Mouse (Mus musculus) telencephalon, adult 2 months (tissue): ENCODE measurements around the gene Rsph1.
A peak's percentile ranks its signal among the peaks of the same experiment; 100 is the strongest.

Experiments used
- DNase-seq: peaks from one replicate; pipeline ENCODE4 v3.0.0-alpha.2; 2011; ENCODE audit warnings: low read depth, low spot score

Rsph1 gene

DNA sequence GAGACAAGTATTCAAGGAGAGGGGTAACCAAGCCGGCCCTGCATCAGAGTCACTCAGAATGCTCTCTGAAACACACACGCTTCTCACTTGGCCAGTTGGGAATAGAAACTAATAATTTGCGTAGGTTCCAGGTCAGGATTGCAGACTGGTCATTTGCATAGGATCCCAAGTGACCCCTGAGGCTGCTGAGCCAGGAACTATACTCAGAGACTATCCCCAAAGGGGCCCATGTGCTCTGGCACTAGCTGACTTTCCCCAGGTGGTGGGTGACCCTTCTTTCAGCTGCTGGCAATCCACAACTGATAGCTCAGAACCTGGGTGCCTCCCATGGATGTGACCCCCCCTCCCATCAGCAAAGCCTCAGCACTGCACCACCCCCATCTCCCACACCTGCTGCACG is 18.0 kb downstream of the Rsph1 start:
- no peak for DNase-seq

DNA sequence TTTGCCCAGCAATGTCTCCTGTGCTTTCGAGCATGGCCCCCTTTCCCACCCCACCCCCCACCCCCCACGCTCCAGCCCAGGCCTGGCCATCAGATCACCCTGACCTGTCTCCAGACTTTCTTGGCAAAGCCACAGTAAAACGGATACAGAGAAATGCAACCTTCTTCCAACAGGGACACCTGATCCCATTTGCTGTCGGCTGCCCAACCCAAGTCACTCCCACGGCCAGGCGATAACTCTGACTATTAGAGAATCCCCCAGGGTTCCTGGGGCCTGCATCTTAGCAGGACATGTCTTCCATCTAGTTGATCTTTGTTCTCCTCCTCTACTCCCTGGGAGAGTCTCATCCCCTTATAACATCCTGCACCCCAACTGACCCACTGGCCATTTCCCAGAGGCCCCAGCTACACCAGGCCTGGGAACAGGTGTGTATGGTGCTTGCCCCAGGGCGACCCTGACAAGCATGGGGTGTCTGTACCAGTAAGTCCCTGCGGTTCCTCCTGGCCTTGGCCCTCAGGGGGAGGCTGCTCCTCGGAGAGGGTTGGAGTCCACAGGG is 18.8 kb downstream of the Rsph1 start:
- DNase-seq, result no peak

GRCm38 (mm10) chr17:31257898-31258297 is 19.3 kb downstream of the Rsph1 start:
- DNase-seq, result no peak

- no peak for DNase-seq
Measured at GRCm38 (mm10) chr17:31257149-31257548, 20.0 kb downstream of the Rsph1 start.

DNA sequence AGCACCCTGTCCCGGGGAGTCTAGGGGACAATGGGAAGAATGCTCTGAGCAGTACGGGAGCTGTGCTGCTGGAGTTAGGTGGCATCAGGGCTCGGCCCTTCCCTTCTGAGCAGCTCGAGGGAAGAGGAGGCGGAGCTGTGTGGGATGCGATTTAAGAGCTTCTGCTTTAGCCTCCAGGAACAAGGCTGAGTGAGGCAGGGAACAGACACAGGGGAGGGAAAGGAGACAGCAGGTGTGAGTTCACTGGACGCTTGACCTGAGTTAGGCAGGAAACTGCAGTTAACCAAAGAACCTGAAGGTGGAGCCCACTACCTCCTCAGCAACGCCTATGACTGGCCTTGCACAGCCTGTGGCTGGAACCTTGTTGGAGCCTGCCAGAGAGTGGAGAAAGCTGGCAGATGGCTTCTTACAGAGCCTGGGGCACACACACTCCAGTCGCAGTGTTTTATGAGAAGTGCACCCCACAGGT is 22.7 kb downstream of the Rsph1 start:
- DNase-seq, result no peak

- no peak for DNase-seq
Measured at GRCm38 (mm10) chr17:31253951-31254350, 23.2 kb downstream of the Rsph1 start.

DNA sequence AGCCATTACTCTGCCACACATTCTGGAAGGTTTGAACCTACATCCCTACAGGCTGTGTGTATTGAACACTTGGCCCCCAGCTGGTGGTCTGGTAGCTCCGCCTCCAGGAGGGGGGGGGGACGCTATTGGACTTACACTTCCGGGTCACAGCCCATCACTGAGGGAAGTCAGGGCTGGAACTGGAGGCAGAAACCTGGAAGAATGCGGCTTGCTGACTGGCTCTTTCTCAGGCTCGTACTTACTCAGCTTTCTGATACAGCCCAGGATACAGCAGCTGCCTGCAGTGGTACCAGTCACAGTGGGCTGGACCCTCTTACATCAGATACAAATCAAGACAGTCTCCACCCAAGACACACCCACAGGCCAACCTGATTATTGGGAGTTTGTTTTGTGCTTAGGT is 30.0 kb downstream of the Rsph1 start:
- no peak for DNase-seq

- DNase-seq, result no peak
Measured at GRCm38 (mm10) chr17:31245321-31245720, 31.9 kb downstream of the Rsph1 start.

DNA sequence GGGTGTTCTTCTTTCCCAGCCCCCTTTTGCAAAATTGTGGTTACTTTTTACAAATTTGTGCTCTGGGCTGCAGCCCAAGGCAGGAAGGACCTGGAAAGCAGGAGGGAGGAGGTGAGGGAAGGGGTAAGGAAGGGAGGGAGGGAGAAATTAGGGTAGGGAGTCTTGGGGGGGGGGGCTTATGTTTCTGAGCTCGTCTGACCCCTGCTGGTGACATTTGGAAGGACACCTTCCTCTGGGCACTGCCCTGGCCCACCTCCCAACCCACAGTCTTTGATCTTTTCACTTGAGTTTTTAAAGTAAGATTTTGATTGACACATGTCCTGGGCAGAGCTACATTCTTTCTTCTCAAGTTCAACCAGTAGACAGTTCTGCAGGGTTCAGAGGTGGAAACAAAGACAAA is 34.4 kb downstream of the Rsph1 start:
- DNase-seq, result no peak

- DNase-seq, result no peak
Measured at GRCm38 (mm10) chr17:31241156-31241555, 36.0 kb downstream of the Rsph1 start.

DNA sequence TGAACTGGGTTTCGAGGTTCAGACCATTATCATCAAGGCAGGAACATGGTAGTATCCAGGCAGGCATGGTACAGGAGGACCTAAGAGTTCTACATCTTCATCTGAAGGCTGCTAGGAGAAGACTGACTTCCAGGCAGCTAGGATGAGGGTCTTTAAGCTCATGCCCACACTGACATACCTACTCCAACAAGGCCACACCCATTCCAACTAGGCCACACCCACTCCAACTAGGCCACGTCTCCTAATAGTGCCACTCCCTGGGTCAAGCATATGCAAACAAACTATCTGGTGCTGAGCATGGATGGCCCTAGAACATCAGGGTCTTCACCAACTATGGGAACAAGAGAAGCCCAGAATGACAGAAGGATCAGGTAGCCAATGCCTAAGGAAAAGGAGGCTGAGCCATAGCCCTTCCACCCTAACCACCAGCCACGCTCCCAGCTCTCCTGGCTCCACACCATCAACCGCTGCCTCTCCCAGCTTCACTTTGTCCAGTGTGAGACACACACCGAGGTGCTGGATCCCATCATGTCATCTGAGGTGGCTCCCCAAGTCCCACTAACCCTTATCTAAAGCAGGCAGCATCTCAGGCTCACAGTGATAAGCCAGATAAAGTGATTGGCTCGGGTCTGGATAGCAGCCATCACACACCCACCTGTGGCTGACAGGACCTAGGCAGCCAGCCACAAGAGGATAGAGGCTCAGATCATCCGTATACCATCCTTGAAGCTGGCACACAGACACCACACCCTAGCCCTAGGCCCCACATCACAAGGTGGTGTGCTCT is 38.8 kb downstream of the Rsph1 start:
- no peak for DNase-seq

DNA sequence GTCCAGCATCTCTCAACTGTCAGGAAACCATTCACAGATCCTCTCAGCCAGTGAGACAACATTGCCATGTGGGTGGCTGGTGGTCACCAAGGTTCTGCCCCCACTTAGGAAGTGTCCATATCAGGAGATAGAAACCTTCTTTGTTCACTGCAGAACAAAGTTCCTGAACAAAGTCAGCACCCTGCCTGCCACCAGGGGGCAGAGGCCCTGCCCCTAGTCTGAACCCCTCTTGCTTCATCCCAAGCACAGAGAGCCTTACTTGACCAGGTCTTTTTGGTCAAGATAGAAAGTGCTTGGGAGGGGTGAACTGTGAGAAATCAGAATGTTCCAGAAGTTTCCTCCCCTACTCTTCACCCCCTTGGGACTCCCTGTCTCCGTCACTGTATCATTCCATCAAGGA is 41.3 kb downstream of the Rsph1 start:
- DNase-seq, result no peak

GRCm38 (mm10) chr17:31232251-31233010 is 44.8 kb downstream of the Rsph1 start:
- no peak for DNase-seq

GRCm38 (mm10) chr17:31231780-31232179 is 45.4 kb downstream of the Rsph1 start:
- DNase-seq, result no peak

DNA sequence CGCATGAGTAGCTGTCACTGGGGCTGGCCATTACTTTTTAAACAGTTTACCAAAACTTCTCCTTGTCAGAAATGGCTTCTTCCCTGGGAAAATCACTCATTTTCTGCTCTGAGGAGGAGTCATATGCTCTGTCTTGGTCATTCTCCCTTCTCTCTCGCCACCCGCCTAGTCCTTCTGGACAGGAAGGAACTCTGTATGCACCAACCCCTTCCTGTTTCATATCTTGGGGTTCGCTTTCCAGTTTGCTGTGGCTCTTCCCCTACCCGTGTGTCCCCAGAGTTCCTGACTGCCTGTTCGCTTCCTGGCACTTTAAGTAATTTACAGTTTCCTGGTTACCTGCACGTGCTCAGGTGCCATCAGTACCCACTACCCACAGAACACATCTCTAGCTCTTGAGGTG is 50.3 kb downstream of the Rsph1 start:
- DNase-seq, result no peak

GRCm38 (mm10) chr17:31226368-31226767 is 50.8 kb downstream of the Rsph1 start:
- peak; percentile 40 for DNase-seq

DNA sequence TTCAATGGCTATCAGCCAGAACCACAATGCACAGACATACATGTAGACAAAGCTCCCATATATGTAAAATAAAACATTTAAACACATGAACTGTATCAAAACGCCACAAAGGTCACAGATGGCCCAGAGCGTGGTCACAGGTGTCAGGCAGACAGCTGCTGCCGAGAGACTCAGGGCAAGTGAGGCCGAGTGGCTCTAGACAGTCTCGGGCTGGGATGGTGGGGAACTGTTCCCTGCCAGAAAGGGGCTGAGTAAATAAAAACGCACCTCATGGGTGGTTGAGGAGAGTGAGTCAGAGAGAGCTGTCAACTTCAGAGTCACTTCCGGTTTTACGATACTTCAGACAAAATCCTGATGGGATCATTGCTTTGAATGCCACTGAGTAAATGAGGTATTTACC is 52.6 kb downstream of the Rsph1 start:
- DNase-seq, result no peak

DNA sequence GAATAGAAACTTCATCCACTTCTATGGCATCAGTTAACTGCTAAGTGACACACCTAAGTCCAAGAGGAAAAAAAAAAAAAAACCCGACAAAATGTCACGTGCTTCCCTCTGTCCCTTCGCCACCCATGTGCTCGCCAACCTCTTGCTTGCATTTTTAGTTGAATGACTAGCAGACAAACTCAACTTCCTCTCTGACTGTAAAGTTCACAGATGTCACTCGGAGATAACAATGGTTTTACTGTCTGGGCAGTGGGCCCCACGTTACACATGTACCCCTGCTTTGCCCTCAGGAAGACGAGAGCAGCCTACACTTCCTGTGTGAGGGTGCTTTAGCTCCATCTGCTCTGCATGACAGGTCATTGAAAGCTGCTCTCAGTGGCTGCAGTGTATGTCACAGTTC is 53.3 kb downstream of the Rsph1 start:
- no peak for DNase-seq

- no peak for DNase-seq
Measured at GRCm38 (mm10) chr17:31222810-31223310, 54.3 kb downstream of the Rsph1 start.

- no peak for DNase-seq
Measured at GRCm38 (mm10) chr17:31216068-31216955, 60.9 kb downstream of the Rsph1 start.

GRCm38 (mm10) chr17:31211881-31212280 is 65.3 kb downstream of the Rsph1 start:
- no peak for DNase-seq
